Mouse (Mus musculus): ENCODE data around the gene Gab2.

GRCm38 (mm10) chr7:97245261-97245949 is 164.0 kb downstream of the Gab2 start:
- TF ChIP-seq CTCF (IDR thresholded peaks at IDR 0.05; ENCODE audit: borderline replicate concordance, control insufficient read depth, extremely low read depth, insufficient read depth, low read length, poor library complexity) (no peak), POLR2A (IDR thresholded peaks at IDR 0.05; ENCODE audit: control insufficient read depth, extremely low read depth, insufficient read depth, low read length, poor library complexity) (no peak)
